Mouse (Mus musculus): ENCODE data around the gene Olfr1015.

The Olfr1015 gene

GRCm38 (mm10) chr2:85781717-85782116, at the start of gene Olfr1015:
Olfr1015 (plus strand) TSS chr2:85782017.
- no peak for DNase-seq (ENCODE audit: low spot score)

GRCm38 (mm10) chr2:85753822-85754221, 28.0 kb upstream of the Olfr1015 start:
- DNase-seq (ENCODE audit: low spot score): no peak

GRCm38 (mm10) chr2:85762666-85763065, 19.2 kb upstream of the Olfr1015 start, which contains the start of gene Olfr1012:
Olfr1012 (minus strand) TSS chr2:85762766.
- DNase-seq (ENCODE audit: low spot score): no peak

DNA sequence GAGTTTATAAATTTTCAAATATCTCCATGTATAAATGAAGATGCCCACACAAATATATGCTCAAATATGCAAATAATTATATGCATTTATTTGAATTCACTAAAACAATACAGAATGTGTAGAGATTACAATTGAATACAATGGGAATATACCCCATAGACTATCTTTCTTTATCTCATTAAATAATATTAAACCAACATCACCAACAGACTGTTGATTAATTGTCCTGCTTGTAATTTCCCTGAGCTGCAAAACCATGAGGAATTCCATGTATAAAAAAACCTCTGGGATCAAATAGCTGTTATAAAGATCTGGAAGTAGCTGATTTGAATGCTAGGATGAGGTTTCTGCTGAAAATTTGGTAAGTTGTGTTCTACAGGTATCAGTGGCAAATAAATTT, 15.0 kb upstream of the Olfr1015 start, which contains the start of gene Olfr1013:
Olfr1013 (plus strand) TSS at position 301 of the 400 bp plus-strand sequence.
- DNase-seq (ENCODE audit: low spot score): no peak

- DNase-seq (ENCODE audit: low spot score): no peak
Observed at GRCm38 (mm10) chr2:85772413-85772812, 9.4 kb upstream of the Olfr1015 start, which contains the start of gene Olfr1014. Olfr1014 (plus strand) TSS chr2:85772713.

DNA sequence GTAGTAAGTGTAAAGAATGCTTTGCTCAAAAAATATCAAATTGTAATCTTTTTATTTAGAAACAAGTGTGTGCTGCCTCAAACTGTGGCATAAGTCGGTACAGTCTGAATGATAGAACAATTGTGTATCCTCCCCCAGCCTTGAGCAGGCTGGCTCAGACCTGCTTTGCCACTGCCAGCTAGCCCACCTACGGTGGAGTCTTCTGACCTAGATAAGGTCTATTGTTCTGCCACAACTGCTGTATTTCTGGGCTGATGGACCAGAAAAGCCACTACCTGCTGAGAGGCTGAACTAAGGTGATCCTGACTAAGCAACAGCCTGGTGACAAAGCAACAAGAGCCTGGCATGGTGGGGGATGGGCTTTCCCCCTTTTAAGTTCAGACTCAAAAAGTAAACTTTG, 10.5 kb downstream of the Olfr1015 start:
- DNase-seq (ENCODE audit: low spot score): no peak

DNA sequence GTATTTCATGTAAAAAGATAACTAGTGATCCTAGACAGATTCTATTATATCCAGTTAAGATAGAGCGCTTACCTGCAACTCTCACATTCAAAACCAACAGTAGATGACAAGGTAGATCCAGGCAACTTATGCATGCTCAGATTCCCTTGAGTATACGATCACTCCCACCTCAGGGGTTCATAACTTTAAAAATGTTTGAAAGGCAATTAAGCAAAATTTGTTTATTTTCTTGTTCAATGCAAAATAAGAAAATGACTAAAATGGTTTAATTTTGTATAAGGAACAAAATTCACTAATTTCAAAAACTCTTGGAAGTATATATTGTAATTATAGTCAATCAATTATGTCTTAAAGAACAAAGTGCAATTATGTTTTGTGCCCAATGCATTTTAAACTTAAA, 20.6 kb downstream of the Olfr1015 start, which contains the start of gene Olfr1016:
Olfr1016 (minus strand) TSS at position 101 of the 400 bp plus-strand sequence.
- no peak for DNase-seq (ENCODE audit: low spot score)

DNA sequence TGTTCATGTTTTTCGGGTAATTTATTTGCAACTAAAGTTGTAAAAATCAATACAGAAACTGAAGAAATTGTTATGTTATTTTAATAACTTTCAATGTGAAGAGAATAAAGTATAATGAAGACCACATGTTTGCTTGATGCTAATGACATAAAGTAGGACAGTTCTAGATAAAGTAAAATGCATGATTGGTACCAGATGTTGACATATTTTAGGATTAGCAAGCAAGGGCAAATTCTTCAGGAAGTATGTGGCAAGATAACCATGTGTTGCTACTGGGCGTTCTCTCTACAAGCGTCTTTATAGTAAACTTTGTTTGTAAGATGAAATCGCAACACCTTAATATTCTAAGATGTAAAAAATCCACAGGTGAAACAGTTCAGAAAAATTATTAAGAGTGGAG, 22.7 kb downstream of the Olfr1015 start:
- DNase-seq (ENCODE audit: low spot score): no peak

DNA sequence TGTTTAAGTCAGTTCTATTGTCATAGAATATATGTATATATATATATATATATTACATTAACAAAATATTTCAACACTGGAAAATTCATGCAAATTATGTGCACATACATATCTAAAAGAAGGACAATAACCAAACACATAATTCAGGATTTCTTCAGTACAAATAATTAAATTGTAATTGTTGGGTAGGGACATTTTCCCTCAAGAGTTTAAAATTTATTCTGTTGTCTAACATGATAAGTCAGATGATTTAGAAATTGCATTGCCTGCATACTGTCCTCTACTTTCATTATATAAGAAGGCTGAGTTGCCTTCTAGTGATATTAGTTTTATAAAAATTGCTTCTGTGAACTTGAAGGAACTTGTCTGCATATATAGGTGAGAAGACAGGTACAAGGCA, 36.4 kb downstream of the Olfr1015 start, which contains the start of gene Olfr1018:
Olfr1018 (plus strand) TSS at position 301 of the 400 bp plus-strand sequence.
- no peak for DNase-seq (ENCODE audit: low spot score)

Measured in urinary bladder, postnatal 25 days (tissue).